Mouse (Mus musculus) adrenal gland, adult 8-10 months (tissue): ENCODE measurements at regions not wholly inside any gene's neighbourhood (a gene's known extent, or its start where the extent isn't known, plus 50 kb on each side); places are given as distances from the start of the nearest gene placed in this dataset.

ENCODE experiments used
- DNase-seq: peaks from one replicate; pipeline ENCODE4 v3.0.0; 2022

DNA sequence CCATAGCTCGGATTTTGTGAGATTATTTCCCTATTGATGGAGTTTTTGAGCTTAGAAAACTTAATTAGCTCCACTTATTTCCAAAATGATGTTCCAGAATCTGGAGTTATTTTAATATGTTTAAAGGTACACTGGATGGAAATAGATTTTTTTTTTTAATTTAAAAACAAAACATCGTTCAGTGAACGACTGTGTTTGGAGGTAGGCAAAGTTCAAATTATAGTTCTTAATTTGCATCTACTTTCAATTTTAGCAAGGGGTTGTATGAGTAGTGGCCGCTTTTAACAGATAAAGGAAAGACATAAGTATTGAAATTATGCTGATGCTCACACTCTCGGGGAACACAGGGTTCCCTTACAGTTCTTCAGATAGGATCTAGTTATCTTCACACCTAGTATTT lies 284.6 kb upstream of the Adgrl2 start:
- no peak for DNase-seq

DNA sequence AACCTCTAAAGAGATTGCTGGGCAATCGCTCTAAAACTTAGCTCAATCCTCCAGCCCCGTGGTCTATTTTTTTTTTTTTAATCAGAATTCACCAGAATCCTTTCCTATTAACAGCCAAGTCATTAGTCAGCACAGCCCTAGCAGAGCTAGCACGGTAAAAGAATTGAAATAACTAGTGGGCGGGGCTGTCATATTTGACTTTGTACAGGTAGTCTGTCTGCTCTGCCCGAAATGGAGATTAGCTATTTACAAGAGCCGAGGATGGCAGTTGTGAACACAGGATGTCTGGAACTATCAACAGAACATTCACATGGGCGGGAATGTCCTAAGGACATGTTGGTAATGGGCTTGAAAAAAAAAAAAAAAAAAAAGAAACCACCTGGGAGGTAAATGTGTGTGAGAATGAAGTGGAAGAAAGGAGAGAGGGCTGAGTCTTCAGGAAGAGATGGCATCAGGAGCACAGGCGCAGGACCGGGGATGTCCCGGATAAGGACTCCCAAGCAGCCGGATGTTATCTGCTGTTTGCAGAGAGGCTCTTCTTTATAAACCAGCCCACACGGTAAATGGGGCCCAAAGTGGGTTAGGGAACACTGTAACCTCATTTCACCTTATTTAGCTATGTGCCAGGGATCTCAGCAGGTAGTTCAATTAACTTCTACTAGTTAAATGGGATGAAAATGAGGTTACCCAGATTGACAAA lies 283.8 kb upstream of the Adgrl2 start:
- DNase-seq = no peak

DNA sequence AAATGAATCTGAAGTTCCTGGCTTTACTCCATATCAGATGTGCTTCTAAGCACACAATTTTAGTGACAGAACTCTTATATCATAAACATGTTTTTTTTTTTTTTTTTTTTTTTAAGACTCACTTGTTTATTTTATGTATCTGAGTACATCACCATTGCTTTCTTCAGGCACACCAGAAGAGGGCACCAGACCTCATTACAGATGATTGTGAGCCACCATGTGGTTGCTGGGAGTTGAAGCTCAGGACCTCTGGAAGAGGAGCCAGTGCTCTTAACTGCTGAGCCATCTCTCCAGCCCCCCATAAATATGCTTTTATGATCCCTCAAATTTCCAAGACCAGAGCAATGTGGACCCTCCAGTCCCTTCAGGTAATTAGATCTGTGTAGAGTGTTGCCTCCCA lies 280.1 kb upstream of the Adgrl2 start:
- DNase-seq = no peak

DNA sequence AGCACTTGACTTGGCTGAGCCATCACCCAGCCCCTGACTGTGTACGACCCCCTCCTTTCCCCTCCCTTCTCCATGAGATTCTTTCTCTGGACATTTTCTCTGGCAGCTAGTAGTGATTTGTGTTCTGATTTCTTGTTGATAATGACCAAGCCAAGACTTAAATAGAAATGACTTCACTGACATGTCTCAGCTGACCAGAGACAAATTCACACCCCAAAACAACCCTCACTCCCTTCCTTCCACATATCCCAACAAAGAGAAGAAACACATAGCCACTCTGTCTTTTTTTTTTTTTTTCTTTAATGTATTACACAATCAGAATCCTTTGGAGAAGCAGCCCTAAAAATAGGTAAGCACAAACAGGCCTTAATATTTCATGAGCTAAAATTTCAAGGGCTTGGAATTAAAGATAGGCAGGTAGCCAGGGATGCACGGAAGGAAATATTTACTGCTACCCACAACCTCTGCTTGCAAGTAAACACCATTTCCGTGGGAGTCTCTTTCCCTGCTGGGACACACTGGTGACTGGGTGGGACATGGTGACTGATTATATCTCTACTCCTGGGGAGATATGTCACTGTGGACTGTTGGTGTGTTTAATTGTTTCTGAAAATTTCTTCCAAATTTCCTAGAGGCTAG lies 272.1 kb upstream of the Adgrl2 start:
- no peak for DNase-seq

DNA sequence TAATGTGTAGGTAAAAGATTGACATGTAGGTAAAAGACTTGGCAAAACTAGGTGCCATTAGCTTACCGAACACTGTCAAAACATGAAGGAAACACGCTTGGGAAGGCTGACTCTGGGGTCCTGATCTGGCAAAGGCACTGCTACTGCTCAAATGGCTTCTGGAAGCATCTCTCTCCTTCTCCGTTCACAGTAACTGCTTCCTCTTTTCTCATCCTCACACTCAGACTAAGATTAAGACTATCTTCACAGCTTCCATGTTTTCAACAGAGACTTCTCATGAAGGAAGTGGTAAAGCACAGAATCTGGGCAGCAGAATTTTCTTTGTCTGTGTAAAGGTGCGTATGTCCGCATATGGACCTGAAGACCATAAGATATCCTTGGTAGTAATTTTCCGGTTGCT lies 271.4 kb upstream of the Adgrl2 start:
- DNase-seq = no peak

DNA sequence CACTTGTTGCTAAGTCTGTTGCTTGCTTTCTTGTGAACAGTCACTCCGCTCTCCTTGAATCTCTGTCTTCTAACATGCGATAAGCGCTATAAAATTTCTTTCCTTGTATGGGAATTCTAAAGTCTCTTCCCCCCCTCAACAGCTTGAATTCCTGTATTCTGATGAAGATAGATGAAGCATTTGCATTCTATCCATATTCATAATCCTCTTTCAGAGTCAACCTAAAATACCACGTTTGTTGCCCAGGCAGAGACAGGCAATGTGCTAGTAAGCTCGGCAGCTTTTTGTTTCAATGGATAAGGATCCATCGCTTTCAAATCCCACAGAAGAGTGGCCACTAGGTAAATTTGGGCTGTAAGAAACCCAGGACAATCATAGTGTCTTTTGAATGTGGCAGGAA lies 268.5 kb upstream of the Adgrl2 start:
- DNase-seq = no peak

DNA sequence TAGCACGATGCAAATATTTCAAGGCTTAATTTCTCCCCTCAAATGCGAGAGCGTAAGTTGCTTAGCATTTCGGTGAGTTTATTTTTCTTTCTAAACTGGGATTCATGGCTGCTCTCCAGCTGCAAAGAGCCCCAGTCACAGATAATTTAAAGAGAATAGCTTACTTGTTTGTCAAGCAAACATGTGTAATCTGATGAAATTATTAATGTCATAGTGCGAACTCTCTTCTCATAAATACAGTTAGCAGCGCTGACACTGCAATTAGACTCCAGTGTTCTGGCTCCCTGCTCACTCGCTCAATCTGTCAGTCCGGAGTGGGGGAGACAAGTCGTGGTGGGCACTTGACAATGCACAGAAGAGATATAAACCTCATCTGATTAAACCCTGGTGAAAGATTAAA lies 266.5 kb upstream of the Adgrl2 start:
- DNase-seq = no peak

DNA sequence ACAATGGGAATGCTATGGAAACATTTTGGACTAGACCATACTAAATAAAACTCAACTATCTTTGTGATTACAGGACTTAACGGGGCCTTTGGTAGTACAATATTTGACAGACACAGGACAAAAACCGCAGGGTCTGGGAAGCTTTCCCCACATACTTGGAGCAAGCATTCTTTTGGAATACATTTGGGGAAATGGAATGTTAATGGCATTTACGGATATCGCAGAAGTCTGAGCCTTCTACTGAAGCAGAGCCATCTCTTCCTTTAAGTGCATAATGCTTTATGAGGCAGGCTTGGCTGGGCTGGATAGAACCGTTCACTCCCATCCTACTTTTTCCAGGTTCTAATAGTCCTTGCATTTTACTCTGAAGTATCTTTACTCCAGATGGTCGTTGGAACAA lies 262.7 kb upstream of the Adgrl2 start:
- DNase-seq = no peak

DNA sequence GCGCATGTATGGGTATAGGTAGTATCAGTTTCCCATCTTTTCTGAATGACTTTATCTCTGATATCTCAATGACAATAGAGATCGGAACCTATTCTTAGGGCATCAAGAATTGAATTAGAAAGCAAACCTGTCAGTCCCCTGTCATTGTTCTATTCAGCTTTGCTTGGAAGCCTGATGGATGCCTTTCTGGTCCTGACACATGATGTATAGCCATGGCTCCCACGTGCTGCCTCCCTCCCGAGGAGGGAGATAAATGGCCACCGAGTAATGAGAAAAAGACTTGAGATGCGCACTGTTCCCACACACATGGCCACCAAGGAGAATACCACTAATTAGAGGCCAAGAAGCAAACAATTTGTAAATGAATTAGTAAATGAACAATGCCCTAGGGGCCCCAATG lies 261.8 kb upstream of the Adgrl2 start:
- no peak for DNase-seq

DNA sequence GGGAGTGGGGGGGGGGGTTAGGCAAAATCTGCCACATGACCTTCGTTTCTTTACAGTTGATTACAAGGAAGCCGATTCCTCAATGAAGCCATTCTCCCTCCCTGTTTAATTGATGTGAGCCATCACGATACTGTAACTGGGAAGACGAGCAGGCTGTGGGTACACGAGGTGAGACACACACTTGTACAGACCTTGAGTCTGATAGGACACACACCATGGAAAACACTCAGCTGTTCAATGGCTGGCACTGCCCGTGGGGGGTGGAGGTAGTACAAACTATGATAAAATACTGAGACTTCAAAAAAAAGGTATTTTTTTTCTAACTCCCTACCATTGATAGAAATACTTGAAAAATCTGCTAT lies 257.3 kb upstream of the Adgrl2 start:
- DNase-seq = no peak

DNA sequence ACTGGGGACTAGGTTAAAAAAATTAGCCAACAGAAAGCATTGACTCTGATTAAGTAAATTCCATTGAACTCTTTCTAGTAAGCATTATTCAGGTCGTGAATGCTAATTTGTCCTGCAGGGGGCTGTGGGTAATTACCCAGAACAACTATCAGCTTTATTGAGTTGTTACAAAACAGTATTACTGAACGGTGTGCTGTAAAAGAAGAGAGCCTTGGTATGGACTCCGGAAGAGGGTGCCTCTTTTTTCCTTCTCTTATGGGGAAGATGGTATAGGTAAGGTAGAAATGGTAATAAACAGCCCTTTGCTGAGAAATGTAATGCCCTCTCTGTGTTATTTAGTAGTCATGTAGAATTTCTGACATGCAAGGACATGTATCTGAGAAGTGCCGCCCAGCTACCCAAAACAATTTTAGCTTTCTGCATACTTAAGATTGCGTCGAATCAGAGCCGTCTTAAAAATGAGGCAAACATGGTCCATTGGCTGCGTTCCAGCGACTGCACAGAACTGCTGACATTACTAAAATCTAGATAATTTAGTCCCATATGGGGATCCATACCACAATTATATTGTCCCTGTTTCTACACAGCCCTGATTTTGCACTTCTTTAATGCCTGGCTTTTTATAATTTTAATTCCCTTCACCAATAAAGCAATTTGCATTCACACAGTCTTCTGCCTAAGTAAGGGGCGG lies 256.7 kb upstream of the Adgrl2 start:
- DNase-seq = no peak

DNA sequence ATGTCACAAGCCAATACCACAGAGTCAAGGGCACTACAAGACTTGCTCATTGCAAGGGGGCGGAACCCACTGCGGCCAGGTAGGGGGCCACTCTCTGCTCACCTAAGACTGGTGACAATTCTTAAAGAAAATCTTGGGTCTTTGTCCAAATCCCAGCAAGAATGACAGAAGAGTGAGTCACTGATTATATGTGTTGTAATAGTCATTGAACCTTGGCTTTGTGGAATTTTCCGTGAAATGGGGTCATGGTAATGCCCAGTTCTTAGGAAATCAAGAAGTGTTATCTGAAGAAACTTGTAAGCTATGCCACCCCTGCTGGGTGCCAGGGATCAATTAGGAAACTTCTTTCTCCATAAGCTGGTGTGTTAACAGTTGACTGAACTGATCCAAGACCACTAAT lies 249.3 kb upstream of the Adgrl2 start:
- peak; percentile 37 for DNase-seq

DNA sequence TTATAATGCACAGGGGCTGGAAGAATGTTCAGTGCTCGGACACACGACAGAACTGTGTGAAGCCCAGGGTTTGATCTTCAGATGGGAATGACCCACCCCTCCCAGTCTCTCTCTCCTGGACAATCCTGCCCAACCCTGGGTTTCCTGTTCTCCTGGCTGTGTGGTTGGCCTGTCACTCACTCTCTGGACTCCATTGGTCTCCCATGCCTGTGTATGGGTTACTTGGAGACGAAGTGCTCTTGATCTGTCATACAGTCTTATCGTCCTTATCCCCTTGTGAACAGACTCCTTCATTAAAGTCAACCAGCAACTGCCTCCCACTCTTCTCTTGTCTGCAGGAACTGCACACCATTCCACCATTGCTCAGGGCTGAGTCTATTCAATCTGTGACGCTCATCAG lies 247.7 kb upstream of the Adgrl2 start:
- DNase-seq = no peak

DNA sequence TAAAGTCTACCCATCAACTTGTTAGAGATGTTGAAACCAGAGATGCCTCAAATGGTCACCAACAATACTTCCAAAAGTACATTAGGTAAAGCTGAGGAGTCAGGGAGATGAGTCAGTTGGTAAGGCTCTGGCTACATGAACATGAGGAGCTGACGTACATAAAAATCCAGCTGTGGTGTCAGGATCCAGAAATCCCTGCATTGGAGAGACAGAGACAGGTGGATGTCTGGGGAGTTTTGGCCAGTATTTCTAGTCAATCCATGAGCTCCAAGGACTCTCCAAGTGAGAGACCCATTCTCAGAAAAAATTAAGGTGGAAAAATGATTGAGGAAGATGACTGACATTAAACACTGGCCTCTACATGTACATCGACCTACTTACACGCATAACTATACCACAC lies 244.8 kb upstream of the Adgrl2 start:
- no peak for DNase-seq

DNA sequence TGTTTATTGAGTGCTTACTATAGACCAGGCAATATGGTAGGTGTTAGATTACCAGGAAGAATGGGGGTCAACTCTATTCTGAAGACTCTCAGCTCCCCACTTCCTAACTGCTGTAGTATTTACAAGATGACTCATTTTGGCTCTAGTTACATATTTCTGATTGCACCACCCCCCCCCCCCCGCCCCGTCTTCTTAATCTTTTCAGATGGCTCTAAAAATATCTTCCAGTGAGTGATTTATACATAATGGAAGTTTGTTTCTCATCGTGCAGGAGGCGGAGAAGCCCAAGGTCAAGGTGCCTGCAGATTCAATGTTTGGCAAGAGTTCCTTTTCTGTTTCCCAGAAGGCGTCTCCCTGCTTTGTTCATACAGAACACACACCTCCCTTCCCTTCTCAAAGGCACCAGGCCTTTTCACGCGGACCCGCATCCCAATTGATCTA lies 243.4 kb upstream of the Adgrl2 start:
- peak; percentile 62 for DNase-seq

DNA sequence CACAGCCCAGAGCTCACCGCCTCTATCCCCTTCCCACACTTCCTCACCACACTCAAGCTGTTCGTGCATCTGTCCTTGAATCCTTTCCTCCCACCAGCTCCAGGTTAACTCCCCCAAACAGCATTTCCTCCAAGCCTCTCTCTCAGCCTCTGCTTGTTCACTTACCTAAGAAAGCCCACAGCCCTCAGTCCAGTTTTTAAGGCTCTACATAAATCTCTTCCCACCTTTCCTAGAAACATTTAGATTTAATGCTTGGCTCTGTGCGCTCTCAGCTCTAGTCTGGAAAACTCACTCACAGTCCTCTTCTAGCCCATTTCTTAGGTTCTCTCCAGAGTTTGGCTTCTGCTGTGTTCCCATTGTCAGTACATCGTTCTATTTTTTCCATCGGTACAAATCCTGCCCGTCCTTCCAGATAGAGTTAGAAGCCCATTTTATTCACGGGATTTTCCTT lies 242.9 kb upstream of the Adgrl2 start:
- no peak for DNase-seq

DNA sequence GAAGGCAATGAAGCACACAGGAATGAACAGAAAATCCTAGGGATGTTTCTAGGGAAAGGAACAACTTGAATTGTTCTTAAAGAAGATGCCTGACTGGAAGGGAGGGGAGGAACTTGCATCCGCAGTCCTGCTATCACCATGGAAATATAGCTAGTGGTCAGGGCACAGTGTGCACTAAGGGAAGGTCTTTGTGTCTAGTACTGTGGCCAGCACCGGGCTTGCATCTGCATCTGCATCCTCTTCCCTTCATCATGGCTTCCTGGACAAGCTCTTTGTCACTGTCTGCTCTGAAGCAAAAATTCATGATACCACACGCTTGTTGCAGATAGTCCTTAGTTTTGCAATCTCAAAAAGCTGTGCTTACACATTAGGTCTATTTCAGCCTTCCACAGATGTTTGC lies 241.0 kb upstream of the Adgrl2 start:
- no peak for DNase-seq

DNA sequence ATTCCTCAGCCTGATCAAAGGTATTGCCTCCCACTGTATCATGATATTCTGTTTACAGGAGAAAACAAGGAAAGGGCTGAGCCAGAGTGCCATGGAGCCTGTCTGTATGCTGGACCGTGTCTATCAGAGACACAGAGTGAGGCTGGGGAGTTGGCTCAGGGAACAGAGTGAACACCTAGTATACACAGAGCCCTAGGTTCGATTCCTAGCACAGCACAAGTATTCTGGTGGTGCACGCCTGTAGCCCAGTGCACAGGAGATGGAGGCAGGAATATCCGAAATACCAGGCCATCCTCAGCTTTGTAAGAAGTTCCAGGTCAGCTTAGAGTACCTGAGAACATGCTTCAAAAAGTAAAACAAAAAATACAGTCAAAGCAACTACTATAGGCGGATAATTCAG lies 237.2 kb upstream of the Adgrl2 start:
- DNase-seq = no peak

DNA sequence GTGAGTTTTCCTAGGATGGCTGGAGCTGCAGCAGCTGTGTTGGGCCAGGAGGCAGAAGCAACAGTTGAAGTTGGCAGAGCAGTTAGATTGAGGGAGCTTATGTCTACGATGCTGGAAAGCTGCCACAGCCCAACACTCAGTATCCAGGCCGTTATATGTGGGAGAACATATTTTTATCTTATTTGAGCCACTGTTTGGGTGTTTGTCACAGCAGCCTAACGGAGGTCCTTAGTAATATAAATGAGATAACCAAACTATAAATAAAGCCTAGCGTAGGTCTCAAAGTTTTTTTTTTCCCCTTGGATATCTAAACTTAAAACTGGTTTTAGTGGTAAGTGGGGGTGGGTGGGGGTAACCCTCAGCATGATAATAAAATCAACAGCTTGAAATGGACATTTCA lies 236.4 kb upstream of the Adgrl2 start:
- no peak for DNase-seq

DNA sequence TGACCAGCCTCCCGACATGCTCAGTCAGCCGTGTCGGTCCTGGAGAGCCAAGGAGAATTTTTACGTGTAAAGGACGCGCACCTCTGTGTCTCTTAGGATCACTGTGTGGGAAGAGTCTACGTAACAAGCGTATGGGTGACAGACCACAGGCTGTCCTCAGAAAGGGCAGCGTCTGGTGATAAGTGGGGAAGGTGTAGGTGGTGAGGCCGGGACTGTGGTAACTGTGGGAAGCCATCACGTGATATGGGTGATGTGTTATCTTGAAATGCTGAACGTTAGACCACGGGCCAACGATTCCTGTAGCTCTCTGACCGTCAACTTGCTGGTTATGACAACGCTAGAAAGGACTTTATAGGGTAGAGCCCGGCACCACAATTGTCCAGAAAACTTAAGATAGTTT lies 235.3 kb upstream of the Adgrl2 start:
- no peak for DNase-seq

DNA sequence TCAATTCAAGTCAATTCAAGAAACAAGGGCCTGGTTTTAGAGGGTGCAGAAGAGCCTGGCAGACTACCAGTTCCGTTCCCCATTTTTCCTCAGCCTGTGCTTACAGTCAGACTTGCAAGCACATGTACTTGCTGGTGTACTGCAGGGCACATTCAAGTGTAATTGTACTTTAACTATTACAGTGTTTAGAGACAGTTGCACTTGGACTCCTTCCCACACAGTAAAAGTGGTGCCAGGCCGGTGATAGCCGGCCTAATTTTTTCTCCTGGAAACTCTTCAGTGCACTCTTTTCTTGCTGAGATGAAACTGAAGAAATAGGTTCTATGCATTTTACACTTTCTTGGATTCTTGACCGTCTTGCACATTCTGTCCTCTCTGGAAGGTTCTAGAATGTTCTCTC lies 233.9 kb upstream of the Adgrl2 start:
- DNase-seq = no peak

DNA sequence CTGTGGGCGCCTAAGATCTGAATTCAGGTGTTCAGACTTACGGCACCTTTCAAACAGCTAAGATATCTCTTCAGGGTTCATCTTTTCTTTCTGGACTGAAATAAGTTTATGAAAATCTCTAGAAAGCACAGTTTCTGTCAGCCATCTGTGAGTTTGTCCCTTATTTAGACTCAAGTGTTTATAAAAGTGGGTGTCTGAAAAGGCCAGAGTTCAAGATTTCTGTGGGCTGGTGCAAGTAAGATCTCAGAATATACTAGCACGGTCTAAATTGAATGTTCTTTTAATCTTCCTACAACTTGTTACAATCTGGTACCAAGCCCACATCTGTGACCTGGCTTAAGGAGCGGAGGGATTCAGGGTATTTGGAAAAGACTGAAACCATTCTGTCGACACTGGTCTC lies 233.4 kb upstream of the Adgrl2 start:
- DNase-seq = no peak

DNA sequence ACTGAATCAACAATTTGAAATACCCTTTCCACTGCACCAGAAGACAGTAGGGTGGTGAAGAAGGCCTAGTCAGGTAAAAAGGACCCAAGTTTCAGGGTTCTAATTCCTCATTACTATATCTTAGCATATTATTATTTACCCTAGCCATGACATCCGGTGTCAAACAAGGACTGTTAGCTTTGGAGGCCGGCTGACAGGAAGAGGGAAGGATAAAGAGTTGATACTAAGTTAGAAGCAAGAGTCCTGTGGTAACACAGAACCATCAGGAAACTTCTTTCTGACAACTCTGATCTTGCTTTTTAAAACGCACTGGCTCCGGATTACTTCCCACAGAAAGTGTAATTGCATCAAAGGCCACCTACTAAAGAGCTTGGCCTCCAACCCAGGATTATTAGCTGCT lies 230.6 kb upstream of the Adgrl2 start:
- no peak for DNase-seq

DNA sequence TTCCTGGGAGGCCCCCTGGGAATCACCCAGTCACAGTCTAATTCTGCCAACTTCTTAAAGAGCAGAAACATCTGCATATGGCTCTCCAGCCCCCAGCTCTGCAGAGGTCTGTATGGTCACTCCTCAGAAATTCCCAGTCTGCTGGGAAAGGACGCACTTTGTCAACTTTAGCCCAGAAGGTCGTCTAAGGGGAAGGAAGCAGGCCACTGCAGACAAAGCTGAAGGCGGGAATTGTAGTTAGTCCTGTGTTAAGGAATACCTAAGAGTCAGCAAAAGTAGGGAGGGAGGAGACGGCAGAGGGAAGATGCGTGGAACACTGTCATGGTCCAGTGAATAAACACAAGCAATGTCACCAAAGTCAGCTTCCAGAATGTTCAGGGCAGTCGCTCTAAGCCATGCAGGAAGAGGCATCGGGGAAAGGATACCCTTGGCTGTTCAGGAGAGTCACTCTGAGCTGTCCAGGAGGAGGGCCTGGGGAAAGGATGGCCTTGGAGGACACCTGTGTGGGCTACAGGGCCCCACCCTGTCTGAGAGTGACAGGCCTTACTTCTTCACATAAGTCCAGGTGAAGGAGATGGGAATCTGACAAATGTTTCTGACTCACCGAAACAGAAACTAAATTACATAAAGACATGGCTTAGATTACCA lies 230.1 kb upstream of the Adgrl2 start:
- DNase-seq = no peak
